Mouse (Mus musculus) limb, embryonic 15.5 days (tissue): ENCODE measurements around the gene Cps1. TPM values are rescaled to one million over a fixed set of nuclear protein-coding genes. Genes with fewer than 3 reads are reported as not detected.

Source experiments
- ATAC-seq: fragments of 200-750 bp; cut with Nextera tagmentation; 2 replicates; pipeline ENCODE4 v1.8.0; 2017; ENCODE audit warnings: low read depth, moderate TSS enrichment; ENCODE audit not compliant: insufficient number of reproducible peaks, low FRiP score, low TSS enrichment
- H3K27ac ChIP-seq: fragments of 300-500 bp; sonication (generic); 2 replicates; pipeline ENCODE4 v1.5.1; 2015; ENCODE audit warnings: moderate library complexity, mild to moderate bottlenecking, inconsistent platforms
- H3K27me3 ChIP-seq: fragments of 300-500 bp; sonication (generic); 2 replicates; pipeline ENCODE4 v1.6.1; 2015; ENCODE audit warnings: inconsistent platforms
- H3K36me3 ChIP-seq: fragments of 300-500 bp; sonication (generic); 2 replicates; pipeline ENCODE4 v1.6.1; 2015; ENCODE audit warnings: inconsistent platforms
- H3K4me1 ChIP-seq: fragments of 300-500 bp; sonication (generic); 2 replicates; pipeline ENCODE4 v1.6.1; 2015; ENCODE audit warnings: inconsistent platforms
- H3K4me2 ChIP-seq: fragments of 300-500 bp; sonication (generic); 2 replicates; pipeline ENCODE4 v1.6.1; 2015; ENCODE audit warnings: mild to moderate bottlenecking, inconsistent platforms
- H3K4me3 ChIP-seq: fragments of 300-500 bp; sonication (generic); 2 replicates; pipeline ENCODE4 v1.5.1; 2015; ENCODE audit warnings: mild to moderate bottlenecking, inconsistent platforms
- H3K9ac ChIP-seq: fragments of 300-500 bp; sonication (generic); 2 replicates; pipeline ENCODE4 v1.6.1; 2015; ENCODE audit warnings: inconsistent platforms
- H3K9me3 ChIP-seq: fragments of 300-500 bp; sonication (generic); 2 replicates; pipeline ENCODE4 v1.6.1; 2016; ENCODE audit warnings: inconsistent platforms
- WGBS: fragments of 180-500 bp; shearing (Covaris S2); methylation state at CpG from one replicate; pipeline ENCODE4 v1.1.7; 2015; 5-methylcytosine and 5-hydroxymethylcytosine counted together
- polyA plus RNA-seq: library from polyadenylated mRNA; unstranded; fragments of >200 nt; fragmentation: Nextera tagmentation; extraction: Ambion mirVana; gene quantifications from 2 replicates; pipeline ENCODE4 v1.2.1, GENCODE M21; 2015

Cps1 gene
- polyA plus RNA-seq, 1 experiment from 2014 or later, result 0.12 TPM

DNA sequence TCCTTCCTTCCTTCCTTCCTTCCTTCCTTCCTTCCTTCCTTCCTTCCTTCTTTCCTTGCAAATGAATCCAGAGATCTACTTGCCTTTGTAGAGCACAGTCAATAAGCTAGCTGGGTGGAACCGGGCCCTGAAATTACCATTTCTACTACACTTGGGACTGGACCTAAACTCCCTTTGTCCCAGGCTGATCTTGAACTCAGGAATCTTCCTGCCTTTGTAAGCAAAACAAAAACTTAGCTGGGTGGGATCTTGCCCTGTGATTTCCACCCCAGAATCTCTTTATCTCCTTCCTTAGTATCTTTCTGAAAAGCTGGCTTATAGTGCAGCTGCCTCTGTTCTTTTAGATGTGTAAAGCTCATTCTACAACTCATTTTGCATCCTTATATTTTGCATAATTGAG is 115.6 kb downstream of the Cps1 start:
- WGBS, result 77% methylated on average over 1 of the region's 1 CpGs
- ATAC-seq, result no peak

DNA sequence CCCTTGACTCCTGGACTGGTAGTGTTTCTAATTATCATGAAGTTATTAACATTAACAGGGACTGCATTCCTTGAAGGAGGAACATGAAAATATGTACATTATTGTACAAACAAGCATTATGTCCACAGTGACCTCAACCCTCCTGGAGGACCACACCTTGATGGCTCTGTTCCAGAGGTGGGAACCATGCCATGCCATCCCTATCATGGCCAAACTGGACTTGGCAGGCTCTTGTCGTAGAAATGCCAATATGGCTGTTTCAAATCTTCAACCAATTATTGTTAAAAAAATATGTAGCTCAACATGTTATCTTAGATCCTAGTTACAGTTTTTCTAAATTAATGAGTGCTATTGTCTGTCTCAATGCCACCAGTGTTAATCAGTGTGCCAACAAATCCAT is 116.1 kb downstream of the Cps1 start:
- H3K4me1 ChIP-seq, result no peaks in the 10 kb centered on the region
- H3K9me3 ChIP-seq, result no peaks in the 10 kb centered on the region
- H3K27me3 ChIP-seq, result no peaks in the 10 kb centered on the region
- no peak for ATAC-seq
- H3K4me2 ChIP-seq, result no peak overlapping the region
- no peak overlapping the region for H3K4me3 ChIP-seq
- H3K9ac ChIP-seq, result no peak overlapping the region
- WGBS, result 59% methylated on average over 1 of the region's 1 CpGs
- H3K36me3 ChIP-seq, result no peaks in the 10 kb centered on the region
- H3K27ac ChIP-seq, result no peak overlapping the region

More for the DNA sequence above, 115.6 kb downstream of the Cps1 start:
- Histone ChIP-seq H3K9ac (no peak overlapping the region), H3K27ac (no peak overlapping the region), H3K4me1 (no peaks in the 10 kb centered on the region), H3K4me2 (no peak overlapping the region), H3K9me3 (no peaks in the 10 kb centered on the region), H3K27me3 (no peaks in the 10 kb centered on the region), H3K4me3 (no peak overlapping the region), H3K36me3 (no peaks in the 10 kb centered on the region)

DNA sequence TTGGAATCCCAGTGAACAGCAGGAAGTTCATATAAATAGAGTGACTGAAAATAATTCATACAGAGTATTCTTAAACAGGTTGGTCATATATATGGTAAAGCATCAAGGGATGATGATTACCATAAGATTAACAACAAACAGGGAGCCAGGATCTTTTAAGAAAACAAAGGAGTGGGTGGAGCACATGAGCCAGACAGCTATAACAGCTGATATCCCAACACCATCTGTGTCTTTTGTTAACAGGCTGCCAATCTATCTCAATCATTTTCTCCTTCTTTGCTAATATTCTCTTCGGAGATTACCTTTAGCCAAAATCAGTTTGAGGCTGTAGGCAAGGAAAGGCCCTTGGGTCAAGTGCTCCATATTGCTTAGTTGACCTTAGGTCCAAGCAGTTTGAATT is 142.4 kb downstream of the Cps1 start:
- Histone ChIP-seq H3K27ac (no peak overlapping the region), H3K9me3 (no peaks in the 10 kb centered on the region), H3K27me3 (no peaks in the 10 kb centered on the region), H3K4me3 (no peak overlapping the region), H3K36me3 (no peaks in the 10 kb centered on the region), H3K4me1 (no peaks in the 10 kb centered on the region), H3K9ac (no peak overlapping the region), H3K4me2 (no peak overlapping the region)
- no peak for ATAC-seq
- 80% methylated on average over 1 of the region's 1 CpGs for WGBS

- Histone ChIP-seq H3K4me3 (no peak overlapping the region), H3K4me1 (no peaks in the 10 kb centered on the region), H3K9ac (no peak overlapping the region), H3K27ac (no peak overlapping the region), H3K36me3 (no peaks in the 10 kb centered on the region), H3K4me2 (no peak overlapping the region), H3K27me3 (no peaks in the 10 kb centered on the region), H3K9me3 (no peaks in the 10 kb centered on the region)
- ATAC-seq, result no peak
Observed at GRCm38 (mm10) chr1:67267972-67268371, 145.1 kb downstream of the Cps1 start.

GRCm38 (mm10) chr1:67268450-67268849 is 145.6 kb downstream of the Cps1 start:
- ATAC-seq, result no peak
- Histone ChIP-seq H3K27ac (no peak overlapping the region), H3K27me3 (no peaks in the 10 kb centered on the region), H3K36me3 (no peaks in the 10 kb centered on the region), H3K9me3 (no peaks in the 10 kb centered on the region), H3K4me1 (no peaks in the 10 kb centered on the region), H3K9ac (no peak overlapping the region), H3K4me3 (no peak overlapping the region), H3K4me2 (no peak overlapping the region)

- H3K9me3 ChIP-seq, result no peaks in the 10 kb centered on the region
- WGBS, result 86% methylated on average over 1 of the region's 1 CpGs
- H3K4me3 ChIP-seq, result no peak overlapping the region
- H3K27me3 ChIP-seq, result no peaks in the 10 kb centered on the region
- H3K9ac ChIP-seq, result no peak overlapping the region
- H3K4me1 ChIP-seq, result no peaks in the 10 kb centered on the region
- H3K4me2 ChIP-seq, result no peak overlapping the region
- no peak for ATAC-seq
- no peak overlapping the region for H3K27ac ChIP-seq
- no peaks in the 10 kb centered on the region for H3K36me3 ChIP-seq
Observed at GRCm38 (mm10) chr1:67276270-67276669, 153.4 kb downstream of the Cps1 start.

Other genes starting within 250 kb of the Cps1 start
- 493 and 1,364 TPM in 2 replicates for gene Myl1, start 177.6 kb upstream of the Cps1 start, polyA plus RNA-seq
- gene Lancl1, start 84.2 kb upstream of the Cps1 start, polyA plus RNA-seq, result 130 and 137 TPM in 2 replicates